Mouse (Mus musculus) bone marrow, adult 2 months (tissue): ENCODE results near the gene Dnmbp. TPM values are rescaled to one million over a fixed set of nuclear protein-coding genes. Genes with fewer than 3 reads are reported as not detected.

Experiments
- H3K27ac ChIP-seq: fragments of 200-500 bp; 2 replicates; pipeline ENCODE4 v1.5.1; 2012; ENCODE audit warnings: low read depth, mild to moderate bottlenecking, control low read depth, inconsistent platforms, low read length; ENCODE audit not compliant: control insufficient read depth, poor library complexity, insufficient read depth
- H3K4me1 ChIP-seq: fragments of 200-500 bp; 2 replicates; pipeline ENCODE4 v1.6.1; 2011; ENCODE audit warnings: low read length; ENCODE audit not compliant: control insufficient read depth, insufficient read depth
- H3K4me3 ChIP-seq: fragments of 200-500 bp; replicated peaks from 2 replicates; pipeline ENCODE3; 2011; ENCODE audit warnings: mild to moderate bottlenecking, low read depth, low read length, control low read depth; ENCODE audit not compliant: control insufficient read depth
- CTCF ChIP-seq: fragments of 200-500 bp; IDR thresholded peaks from 2 replicates; pipeline ENCODE4 v1.5.1; 2011; ENCODE audit warnings: low read length, control low read depth; ENCODE audit not compliant: control insufficient read depth, insufficient read depth
- POLR2A ChIP-seq: fragments of 200-500 bp; IDR thresholded peaks from 2 replicates; pipeline ENCODE4 v1.6.1; 2011; ENCODE audit warnings: low read depth, mild to moderate bottlenecking, control low read depth, low read length, borderline replicate concordance; ENCODE audit not compliant: control insufficient read depth
- WGBS: fragments of 180-500 bp; shearing (Covaris S2); methylation state at CpG from one replicate; pipeline ENCODE4 v1.1.7; 2018; 5-methylcytosine and 5-hydroxymethylcytosine counted together
- polyA plus RNA-seq: library from polyadenylated mRNA; stranded (reverse); fragments of >200 nt; gene quantifications from 2 replicates; pipeline ENCODE4 v1.2.4, GENCODE M21; 2011; ENCODE audit warnings: low replicate concordance; ENCODE audit not compliant: missing spikeins, insufficient read depth, insufficient read length

Dnmbp gene
- polyA plus RNA-seq, 1 experiment: 6.1 TPM

GRCm38 (mm10) chr19:43972129-43972528, 32.1 kb upstream of the Dnmbp start:
- 87% methylated on average over 8 of the region's 8 CpGs for WGBS
- Histone ChIP-seq H3K4me3 (no peak overlapping the region), H3K4me1 (no peaks in the 10 kb centered on the region), H3K27ac (no peak overlapping the region)
- no peak for TF ChIP-seq POLR2A
- TF ChIP-seq CTCF: no peak

GRCm38 (mm10) chr19:43968436-43969026, 28.5 kb upstream of the Dnmbp start:
- no peak overlapping the region for H3K4me3 ChIP-seq
- no peak for TF ChIP-seq CTCF
- TF ChIP-seq POLR2A: no peak
- H3K27ac ChIP-seq: no peak overlapping the region
- WGBS: 67% methylated on average over 10 of the region's 11 CpGs
- H3K4me1 ChIP-seq: no peaks in the 10 kb centered on the region

- Histone ChIP-seq H3K4me3 (no peak overlapping the region), H3K27ac (no peak overlapping the region), H3K4me1 (no peaks in the 10 kb centered on the region)
- no peak for TF ChIP-seq POLR2A
- no peak for TF ChIP-seq CTCF
- WGBS: 76% methylated on average over 2 of the region's 2 CpGs
Measured at GRCm38 (mm10) chr19:43966481-43966880, 26.5 kb upstream of the Dnmbp start.

GRCm38 (mm10) chr19:43965496-43966085, 25.6 kb upstream of the Dnmbp start:
- H3K27ac ChIP-seq: peak overlapping the region; percentile 72

GRCm38 (mm10) chr19:43962795-43963194, 22.8 kb upstream of the Dnmbp start:
- TF ChIP-seq CTCF (no peak), POLR2A (no peak)
- WGBS: 74% methylated on average over 9 of the region's 9 CpGs
- H3K27ac ChIP-seq: no peak overlapping the region
- H3K4me3 ChIP-seq: no peak overlapping the region
- H3K4me1 ChIP-seq: no peaks in the 10 kb centered on the region

More at GRCm38 (mm10) chr19:43965496-43966085, 25.6 kb upstream of the Dnmbp start:
- no peaks in the 10 kb centered on the region for H3K4me1 ChIP-seq
- WGBS: 23% methylated on average over 11 of the region's 11 CpGs
- peak overlapping the region; percentile 47 for H3K4me3 ChIP-seq
- TF ChIP-seq CTCF: no peak
- no peak; the same call in 1 of the 2 replicates for TF ChIP-seq POLR2A

- no peak overlapping the region for H3K27ac ChIP-seq
- H3K4me1 ChIP-seq: no peaks in the 10 kb centered on the region
- 80% methylated on average over 2 of the region's 2 CpGs for WGBS
- H3K4me3 ChIP-seq: no peak overlapping the region
- peak; percentile 37; the same call in 1 of the 2 replicates for TF ChIP-seq CTCF
- no peak for TF ChIP-seq POLR2A
Measured at GRCm38 (mm10) chr19:43961185-43961584, 21.2 kb upstream of the Dnmbp start.

GRCm38 (mm10) chr19:43960014-43960413, 20.0 kb upstream of the Dnmbp start:
- TF ChIP-seq POLR2A: no peak
- no peak for TF ChIP-seq CTCF
- WGBS: 79% methylated on average over 11 of the region's 11 CpGs
- Histone ChIP-seq H3K27ac (no peak overlapping the region), H3K4me3 (no peak overlapping the region), H3K4me1 (no peaks in the 10 kb centered on the region)

- H3K4me3 ChIP-seq: no peak overlapping the region
- WGBS: 19% methylated on average over 2 of the region's 2 CpGs
- no peaks in the 10 kb centered on the region for H3K4me1 ChIP-seq
- no peak overlapping the region for H3K27ac ChIP-seq
- peak; percentile 98 for TF ChIP-seq CTCF
- TF ChIP-seq POLR2A: no peak
Measured at GRCm38 (mm10) chr19:43959162-43959561, 19.2 kb upstream of the Dnmbp start.
